Mouse (Mus musculus) adrenal gland, adult (tissue): ENCODE results near the gene Ube4b.
"Not testable (repeated sequence)": the region's sequence is repeated elsewhere in the genome, so short reads cannot be mapped to it uniquely, and the experiment has no call there.

ENCODE experiments used
- DNase-seq, 2 experiments: peaks; one replicate each; pipeline ENCODE4 v3.0.0; 2022 to 2023; ENCODE audit warnings: low spot score in 1 of 2; ENCODE audit not compliant: inconsistent age in 2 of 2

Ube4b gene

DNA sequence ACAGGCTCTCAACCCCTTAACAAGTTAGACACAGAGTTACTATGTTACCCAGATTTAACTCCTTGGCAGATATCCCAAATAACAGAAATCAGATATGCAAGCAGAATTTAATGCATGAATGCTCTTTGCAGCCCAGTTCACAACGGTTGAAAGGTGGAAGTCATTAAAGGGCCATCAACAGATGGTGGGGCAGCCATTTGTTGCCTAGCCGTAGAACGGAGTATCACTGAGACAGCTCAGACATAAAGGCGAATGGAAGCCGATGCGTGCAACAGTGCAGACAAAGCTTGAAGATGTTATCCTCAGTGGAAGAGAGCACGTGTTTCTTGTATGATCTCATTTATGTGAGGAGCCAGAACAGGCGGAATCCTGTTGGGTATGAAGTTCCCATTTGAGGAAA, 14.0 kb upstream of the Ube4b start:
- DNase-seq, result no peak

DNA sequence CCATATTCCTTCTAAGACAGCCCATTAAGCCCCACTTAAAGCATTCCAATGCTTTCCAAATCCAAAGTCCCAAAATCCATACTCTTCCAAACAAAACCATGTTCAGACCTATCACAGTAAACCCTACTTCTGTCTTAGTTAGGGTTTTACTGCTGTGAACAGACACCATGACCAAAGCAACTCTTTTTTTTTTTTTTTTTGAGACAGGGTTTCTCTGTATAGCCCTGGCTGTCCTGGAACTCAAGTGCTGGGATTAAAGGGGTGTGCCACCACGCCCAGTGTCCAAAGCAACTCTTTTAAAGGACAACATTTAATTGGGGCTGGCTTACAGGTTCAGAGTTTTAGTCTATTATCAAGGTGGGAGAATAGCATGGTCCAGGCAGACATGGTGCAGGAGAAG, 5.3 kb upstream of the Ube4b start:
- DNase-seq, result not testable (repeated sequence)

DNA sequence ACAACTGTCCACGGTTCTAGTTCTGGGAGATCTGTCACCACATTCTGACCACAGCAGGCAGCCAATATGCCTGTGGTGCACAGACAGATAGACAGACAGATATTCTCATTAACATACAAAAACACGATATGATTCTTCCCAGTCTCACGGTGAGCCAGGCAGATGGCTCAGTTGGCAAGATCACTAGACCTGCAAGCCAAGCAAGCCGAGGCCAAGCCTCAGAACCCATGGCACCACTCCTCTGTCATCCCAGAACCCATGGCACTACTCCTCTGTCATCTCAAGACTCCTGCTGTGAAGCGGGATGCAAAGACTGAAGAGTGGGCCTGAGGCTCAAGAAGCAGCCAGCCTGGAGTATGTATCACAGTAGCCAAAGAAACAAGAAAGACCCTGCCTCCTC, 3.0 kb upstream of the Ube4b start:
- no peak for DNase-seq

DNA sequence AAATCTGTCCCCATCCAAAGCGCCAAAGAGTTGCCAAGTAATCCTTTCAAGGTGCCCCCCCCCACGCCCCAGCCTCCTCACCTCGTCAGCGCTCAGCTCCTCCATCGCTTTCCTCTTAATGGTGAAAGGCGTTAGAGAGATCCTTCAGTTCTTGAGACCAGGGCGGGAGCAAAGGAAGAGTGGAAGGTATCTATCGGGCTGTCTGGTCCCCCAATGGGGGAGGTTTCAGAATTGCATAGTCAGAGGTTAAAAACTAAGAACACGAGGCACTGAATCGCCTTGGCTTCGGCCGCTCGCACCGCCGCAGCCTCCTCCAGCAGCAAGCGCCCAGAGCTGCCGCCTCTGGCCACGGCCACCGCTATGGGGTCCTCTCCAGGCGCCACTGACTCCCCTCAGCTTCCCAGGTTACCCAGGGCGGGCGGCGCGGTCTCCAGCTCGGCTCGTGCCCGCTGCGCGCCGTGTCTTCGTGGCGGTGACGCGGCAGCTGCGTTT, 702 bp downstream of the Ube4b start:
- DNase-seq, result peak in 1 of 2 experiments; percentile 85

DNA sequence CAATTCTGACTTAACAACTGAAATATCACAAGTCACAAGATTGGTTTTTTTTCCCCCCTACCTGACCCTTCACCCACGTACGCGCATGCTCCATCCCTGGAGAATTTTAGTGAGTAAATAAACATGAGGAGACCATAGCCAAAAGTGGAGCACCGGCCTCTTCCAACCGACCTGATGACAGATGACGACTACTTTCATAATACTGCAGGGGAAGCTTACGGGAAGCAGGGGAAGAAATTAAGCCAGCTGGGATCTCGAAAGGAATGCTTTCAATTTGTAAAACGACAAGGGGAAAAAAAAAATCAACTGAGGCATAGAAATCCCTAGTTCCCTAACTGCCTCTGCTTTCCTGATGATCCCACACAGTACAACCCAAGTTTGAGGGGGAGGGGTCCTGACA, 1.8 kb downstream of the Ube4b start:
- peak in 1 of 2 experiments; percentile 68 for DNase-seq

DNA sequence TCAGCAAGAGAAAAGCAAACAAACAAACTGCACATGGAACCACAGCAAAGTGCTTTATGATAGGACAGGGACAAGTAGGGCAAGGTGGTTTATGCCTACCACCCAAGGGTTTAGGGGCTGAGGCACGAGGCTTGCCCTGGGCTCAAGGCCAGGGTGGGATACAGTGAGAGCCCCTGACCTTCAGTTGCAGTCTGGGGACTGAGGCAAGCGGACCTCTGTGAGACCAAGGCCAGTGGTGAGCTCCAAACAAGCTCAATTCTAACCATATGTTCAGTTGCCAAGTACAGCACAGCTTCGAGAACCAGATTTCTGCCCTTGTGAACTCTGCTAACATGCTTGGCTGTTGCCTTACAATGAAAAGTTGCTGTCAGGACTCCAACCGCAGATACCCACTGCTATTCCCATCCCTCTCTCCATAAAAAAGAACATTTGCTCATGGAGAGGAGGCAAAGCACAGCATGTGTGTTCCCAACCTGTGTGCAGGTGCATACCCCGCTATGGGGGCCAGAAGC, 8.6 kb downstream of the Ube4b start:
- peak in 1 of 2 experiments; percentile 69 for DNase-seq

DNA sequence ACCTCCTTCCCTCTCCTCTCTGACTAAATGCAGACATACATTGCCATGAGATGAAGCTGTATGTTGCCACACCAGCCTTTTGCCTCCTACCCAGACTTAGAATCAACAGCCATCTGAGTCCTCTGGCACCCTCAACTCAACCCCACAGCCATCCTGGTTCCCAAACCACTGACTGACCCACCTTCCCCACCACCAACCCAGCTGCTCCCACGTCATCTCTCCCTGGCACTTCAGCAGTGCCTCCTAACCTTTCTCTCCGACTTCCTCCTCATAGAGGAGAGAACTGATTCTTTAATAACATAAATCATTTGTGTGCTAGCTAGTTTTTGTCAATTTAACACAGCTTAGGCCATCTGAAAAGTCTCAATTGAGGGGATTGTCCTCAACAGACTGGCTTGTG, 9.6 kb downstream of the Ube4b start:
- DNase-seq, result no peak

DNA sequence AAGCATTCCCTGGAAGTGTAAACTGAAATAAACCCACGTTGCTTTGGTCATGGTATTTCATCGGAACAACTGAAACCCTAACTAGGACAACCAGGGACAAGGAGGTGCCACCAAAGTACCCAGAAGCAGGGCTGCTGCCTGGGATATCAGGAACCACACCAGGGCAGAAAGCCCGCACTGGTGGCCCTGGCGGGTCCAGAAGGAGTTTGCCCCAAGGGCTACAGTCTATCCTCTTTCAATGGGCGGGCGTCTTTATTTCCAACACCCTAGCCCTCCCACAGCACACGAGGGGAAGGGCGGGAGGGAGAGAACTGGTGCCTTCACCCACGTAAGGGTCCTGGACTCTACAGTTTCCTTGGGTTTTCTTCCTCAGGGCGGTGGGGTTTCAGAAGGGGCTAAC, 10.1 kb downstream of the Ube4b start:
- no peak for DNase-seq

DNA sequence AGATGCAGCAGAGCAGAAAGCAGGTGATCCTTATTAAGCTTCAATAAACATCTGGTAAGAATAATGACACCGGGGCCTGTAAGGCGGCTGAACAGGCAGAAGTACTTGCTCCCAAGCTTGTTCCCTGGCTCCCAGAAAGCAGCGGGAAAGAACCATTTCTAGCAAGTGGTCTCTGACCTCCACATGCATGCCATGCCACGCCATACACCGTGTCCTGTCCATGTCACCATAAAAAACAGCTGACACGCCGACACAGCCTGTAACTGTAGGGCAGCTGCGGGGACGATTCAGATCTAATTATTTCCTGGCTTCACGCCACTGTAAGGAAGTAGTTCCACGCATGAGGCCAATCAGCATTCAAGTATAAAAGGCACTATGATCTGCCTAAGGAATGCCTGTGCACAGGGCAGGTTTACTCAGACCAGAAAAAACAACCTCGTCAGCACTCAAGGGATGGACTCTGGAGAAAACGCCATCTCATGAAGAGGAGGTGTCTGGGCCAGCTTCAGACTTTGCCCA, 10.8 kb downstream of the Ube4b start:
- peak in 1 of 2 experiments; percentile 45 for DNase-seq

DNA sequence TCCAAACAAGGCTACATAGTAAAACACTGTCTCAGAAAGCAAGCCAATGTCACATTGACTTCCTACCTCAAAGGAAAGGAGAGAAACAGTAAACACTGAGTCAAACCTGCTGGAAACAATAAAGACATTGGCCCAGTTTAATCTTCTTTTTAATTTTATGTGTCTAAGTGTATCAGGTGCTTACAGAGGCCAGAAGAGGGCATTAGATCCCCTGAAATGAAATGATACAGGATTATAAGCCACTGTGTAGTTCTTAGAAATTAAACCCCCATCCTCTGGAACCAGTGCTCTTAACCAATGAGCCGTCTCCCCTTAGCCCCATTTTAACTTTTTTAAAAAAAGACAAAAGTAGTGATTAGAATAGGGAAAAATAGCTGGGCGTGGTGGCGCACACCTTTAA, 12.3 kb downstream of the Ube4b start:
- no peak for DNase-seq

DNA sequence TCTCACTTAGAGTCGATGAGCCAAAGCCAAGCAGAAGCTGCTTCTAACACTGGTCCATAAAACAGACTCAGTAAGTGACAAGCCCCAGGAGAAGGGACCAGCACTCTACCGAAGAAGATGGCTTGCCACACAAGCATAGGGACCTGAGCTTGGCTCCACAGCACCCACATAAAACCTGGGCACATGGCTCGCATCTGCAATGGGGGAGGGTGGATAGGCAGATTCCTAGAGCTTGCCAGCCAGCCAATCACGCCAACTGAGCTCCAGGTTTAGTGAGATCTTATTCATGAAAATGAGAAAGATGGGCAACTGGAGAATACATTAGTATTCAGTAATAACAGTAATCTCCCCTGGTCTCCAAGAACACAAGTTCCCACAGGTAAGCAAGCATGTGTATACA, 16.8 kb downstream of the Ube4b start:
- no peak for DNase-seq

DNA sequence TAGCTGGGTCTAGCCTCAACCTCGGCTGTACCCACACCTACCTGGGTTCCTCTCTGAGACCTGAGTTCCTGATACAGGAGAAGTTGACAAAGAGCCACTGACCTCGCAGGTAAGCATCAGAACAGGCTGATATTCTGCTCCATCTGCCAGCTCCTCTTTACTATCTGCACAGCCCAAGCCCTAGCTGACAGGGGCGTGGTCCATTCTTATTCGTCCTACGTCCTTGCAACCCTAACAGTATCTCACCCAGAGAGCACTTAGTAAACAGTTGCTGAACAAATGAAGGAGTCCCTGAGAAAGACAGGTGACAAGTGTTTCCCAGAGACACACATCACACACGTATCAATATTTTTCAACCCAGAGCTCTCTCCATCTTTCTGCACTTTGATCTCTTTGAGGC, 18.2 kb downstream of the Ube4b start:
- DNase-seq, result no peak

DNA sequence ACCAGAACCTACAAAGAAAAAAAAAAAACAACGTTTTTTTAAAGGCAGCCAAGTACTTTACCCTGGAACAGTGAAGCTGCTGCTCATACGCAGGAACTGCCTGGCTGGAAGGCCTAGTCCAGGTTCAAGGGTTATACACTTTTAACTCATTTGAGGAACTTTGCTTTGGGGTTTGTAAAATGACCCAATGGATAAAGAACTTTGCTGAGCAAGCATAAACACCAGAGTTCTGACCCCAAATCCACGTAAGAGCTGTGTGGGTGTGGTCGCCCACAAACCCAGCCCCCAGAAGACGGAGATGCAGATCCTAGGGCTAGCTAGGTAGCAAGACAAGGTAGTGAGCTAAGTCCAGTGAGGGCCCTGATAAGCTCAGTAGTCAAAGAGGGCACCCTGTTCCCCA, 19.1 kb downstream of the Ube4b start:
- no peak for DNase-seq

DNA sequence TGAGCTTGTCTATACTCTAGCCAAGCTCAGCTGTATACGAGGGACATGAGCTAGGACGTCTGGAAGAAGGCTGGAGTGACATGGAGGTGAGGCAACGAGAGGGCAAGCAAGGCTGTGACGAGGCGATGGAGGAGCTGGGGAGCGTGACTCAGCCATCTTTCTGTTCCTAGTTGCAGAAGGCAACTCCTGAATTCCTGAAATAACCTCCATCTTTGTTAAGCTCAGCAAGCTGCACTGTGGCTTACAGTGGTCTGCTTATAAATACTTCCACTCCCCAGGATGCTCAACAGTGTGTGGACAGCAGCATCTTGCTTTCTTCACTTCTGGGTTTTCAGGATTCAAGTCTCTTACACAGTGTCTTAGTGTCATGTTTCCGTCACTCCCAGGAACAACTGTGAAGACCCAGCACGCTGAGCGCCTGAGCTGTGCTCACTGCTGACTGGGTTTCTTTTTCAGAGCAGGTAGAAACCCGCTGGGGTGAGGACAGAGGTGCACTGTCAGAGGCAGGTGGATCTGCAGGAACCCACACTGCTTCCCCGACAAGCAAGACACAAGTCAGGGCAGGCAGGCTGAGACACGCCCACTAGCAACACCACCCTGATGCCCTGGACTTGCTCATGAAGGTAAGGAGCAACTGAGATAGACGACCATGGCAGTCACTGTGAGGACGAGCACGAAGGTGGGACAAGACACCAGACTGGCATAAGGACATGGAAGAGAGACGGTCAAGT, 20.7 kb downstream of the Ube4b start:
- peak in 1 of 2 experiments; percentile 42 for DNase-seq

DNA sequence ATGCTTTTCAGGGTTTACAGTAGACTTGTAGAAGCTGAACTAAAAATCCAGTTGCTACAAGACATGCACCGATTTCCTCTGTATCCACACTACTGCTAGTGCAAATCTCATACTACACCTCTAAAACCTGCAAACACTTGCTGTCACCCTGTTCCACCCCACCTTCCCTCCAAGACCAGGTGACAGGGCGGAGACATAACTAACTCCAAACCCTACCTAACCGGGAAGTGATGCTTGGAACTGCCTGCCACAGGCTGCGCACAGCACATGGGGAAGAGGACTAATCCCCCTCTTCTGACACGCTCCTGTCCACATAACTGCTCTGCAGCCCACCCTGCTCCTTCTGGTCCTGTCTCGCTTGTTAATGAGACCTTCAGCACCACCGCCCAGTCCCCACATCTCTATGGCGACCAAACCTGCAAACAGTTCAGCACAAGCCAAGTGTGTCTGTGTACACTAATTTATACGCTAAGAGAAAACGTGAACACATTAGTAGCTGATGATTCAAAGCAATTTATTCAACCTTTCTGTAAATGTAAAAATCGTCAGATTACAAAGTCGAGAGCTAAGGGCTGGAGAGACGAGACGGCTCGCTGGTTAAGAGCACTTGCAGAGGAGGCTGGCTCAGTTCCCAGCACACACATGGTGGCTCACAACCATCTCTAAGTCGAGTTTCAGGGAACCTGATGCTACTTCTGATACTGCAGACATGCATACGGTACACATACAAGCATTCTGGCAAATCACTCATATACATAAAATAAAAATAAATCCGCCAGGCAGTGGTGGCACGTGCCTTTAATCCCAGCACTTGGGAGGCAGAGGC, 21.7 kb downstream of the Ube4b start:
- no peak for DNase-seq

DNA sequence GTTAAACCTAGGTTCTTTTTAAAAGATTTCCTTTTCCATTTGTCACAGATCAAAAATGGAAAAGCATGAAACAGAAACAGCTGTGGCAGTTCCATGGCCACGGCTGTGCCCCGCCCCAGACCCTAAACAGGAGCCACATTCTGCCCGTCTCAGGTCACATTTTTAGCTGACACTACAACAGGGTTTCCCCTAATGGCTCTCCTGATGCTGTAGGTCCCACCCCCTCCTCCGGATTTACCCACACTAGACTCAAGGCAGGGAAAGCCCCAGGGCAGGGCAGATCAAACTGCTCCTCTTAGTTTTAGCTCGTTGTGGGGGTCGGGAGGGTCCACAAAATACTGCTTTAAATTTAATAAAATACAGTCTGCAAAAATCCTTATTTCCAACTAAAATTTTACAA, 23.5 kb downstream of the Ube4b start:
- DNase-seq, result no peak

DNA sequence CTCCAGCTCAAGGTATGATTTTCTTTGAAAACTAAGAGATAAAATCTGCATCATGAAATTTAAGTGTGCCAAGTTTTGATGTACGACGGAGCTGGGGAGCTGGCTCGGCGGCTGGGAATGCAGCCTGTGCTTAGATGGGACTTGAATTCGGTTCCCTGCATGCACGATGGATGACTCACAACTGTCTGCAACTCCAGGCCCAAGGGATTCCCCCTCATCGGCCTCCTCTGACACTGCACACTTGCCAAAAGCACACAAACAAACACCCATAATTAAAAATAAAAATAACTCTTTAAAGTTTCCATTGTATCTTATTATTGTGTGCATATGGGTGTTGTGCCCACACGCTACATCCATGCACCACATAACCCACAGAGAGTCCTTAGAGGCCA, 25.0 kb downstream of the Ube4b start:
- DNase-seq, result peak; percentile 72 to 86

DNA sequence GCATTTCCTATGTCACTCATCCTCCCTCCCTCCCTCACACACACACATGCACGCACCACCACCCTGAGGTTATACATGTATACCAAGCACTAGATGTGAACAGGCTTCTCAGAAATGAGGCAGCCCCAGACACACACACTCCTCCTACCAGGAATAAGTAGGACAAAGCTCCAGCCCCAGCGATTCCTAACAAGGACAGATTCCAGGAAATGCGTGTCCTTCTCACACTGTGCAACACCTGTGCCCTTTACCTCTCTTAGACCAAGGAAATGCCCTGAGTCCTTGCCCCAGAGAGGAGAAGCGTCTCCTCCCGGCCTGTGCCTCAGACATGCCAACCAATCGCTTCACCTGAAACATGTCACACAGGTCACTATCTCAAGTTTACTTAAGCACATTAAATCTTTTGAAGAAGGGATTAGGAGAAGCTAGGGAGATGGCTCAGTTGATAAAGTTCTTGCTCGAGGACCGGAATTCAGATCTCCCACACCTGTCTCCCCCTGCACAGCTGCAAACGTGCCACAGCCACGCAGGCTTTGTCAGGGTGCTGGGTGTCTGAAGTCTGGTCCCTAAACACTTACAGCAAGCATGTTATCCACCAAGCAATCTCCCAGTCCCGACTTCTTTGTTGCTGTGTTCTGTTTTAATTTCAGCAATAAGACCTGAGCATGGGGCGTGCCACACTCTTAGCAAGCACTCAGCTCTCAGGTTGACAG, 25.5 kb downstream of the Ube4b start:
- peak in 1 of 2 experiments; percentile 60 for DNase-seq

DNA sequence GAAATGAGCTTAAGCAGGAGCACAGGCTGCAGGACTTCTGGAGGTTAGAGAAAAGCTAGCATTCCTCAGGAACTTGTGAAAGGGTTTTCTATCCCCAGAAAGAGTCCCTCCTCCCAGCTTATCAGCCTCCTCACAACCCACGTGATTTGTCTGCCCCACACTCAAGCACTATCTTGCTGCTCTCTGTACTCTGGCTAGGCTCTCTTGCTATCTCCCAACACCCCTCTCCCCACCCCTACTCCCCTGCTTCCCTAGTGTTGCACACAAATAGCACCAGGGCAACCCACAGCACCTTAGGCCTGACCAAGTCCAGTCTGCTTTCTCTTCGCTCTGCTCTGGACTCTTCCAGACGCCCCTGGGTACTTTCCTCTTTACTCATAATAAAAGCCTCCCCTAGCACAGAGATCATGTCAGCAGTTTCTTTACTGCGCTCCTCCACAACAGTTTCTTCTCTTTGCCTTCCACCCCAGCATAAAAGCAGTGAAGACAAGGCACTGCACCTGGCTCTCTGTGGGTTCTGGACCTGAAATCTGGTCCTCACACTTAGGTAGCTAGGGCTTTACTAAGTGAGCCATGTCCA, 27.1 kb downstream of the Ube4b start:
- DNase-seq, result peak in 1 of 2 experiments; percentile 63

DNA sequence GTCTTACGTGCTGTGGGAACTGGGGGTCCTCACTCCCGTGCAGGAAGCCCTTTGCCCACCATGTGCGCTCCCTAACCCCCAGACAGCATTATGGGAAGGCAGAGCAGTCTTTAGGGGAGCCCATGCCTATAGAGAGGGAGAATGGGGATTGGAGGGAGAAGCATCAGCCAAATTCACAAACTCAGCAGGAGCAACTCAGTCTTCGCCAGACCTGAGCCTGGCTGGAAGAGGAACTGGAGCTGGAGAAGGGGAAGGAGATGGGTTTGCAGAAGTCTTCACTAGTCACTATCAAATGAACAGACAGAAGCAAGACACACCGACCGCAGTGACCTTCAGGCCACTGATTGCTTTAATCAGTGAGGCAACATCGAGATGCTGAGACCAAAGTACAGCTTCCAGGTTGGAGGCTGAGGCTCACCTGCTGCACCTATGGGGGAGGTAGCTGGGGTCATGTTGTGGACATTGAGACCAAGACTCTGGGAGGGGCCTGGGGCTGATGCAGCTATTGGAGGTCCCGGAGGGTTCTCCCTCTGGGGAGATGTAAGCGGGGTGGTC, 28.3 kb downstream of the Ube4b start:
- DNase-seq, result no peak
